Comparison of ENCODE assay signal across 12 mouse cellular contexts in genomic region chr4:107576742-107577141, GRCm38 (mm10).
DNase-seq lines count a peak whose midpoint lies in the region; ATAC-seq lines count a peak whose summit lies in the region.
"Had no signal": no experiment of that assay in that cellular context is flagged by ENCODE, and none has a peak within 500 bp of the region (broad histone marks: within the 10 kb centered on the region; RNA-seq: fewer than 3 reads in every experiment).

No protein-coding gene starts in this region.

- intact Hi-C loops in left cerebral cortex, postnatal 4 days (cut with DNase I): no loop called here

- no peaks in the 10 kb centered on the region for H3K27me3 ChIP-seq in hindbrain, embryonic 16.5 days (replicated peaks; ENCODE audit: control insufficient read depth, insufficient read depth, low read length)
- H3K27me3 ChIP-seq in hindbrain, embryonic 12.5 days: peaks cover 6% of the 10 kb centered on the region
- H3K27me3 ChIP-seq in kidney, embryonic 15.5 days: no peaks in the 10 kb centered on the region
- H3K27me3 ChIP-seq: lung, embryonic 15.5 days; neural tube, embryonic 12.5 days had no signal

- WGBS in hindbrain, embryonic 16.5 days: 40% methylated on average over 6 of the region's 6 CpGs
- WGBS in hindbrain, embryonic 12.5 days: 62% methylated on average over 6 of the region's 6 CpGs
- 51% methylated on average over 6 of the region's 6 CpGs for WGBS in kidney, embryonic 15.5 days

- H3K4me3 ChIP-seq in hindbrain, embryonic 16.5 days (ENCODE audit: low read length): no peak overlapping the region
- H3K4me3 ChIP-seq in hindbrain, embryonic 12.5 days: no peak overlapping the region
- no peak overlapping the region for H3K4me3 ChIP-seq in kidney, embryonic 15.5 days (replicated peaks)
- H3K4me3 ChIP-seq: lung, embryonic 15.5 days; neural tube, embryonic 12.5 days had no signal

- no peaks in the 10 kb centered on the region for H3K36me3 ChIP-seq in hindbrain, embryonic 16.5 days (ENCODE audit: control insufficient read depth, insufficient read depth, low read length)
- H3K36me3 ChIP-seq in hindbrain, embryonic 12.5 days: no peaks in the 10 kb centered on the region
- H3K36me3 ChIP-seq in kidney, embryonic 15.5 days: no peaks in the 10 kb centered on the region
- H3K36me3 ChIP-seq: lung, embryonic 15.5 days; neural tube, embryonic 12.5 days had no signal

- DNase-seq in adrenal gland, adult 2 months: peak; percentile 16
- DNase-seq in adrenal gland, postnatal 25 days: peak; percentile 64
- DNase-seq in left cerebral cortex, postnatal 4 days: peak; percentile 61
- DNase-seq: kidney, adult 11 months; spleen, adult 18-20 months; thymus, postnatal 25 days had no signal

- H3K9ac ChIP-seq in hindbrain, embryonic 16.5 days (ENCODE audit: low read depth, low read length): no peak overlapping the region
- no peak overlapping the region for H3K9ac ChIP-seq in hindbrain, embryonic 12.5 days
- no peak overlapping the region for H3K9ac ChIP-seq in kidney, embryonic 15.5 days
- H3K9ac ChIP-seq: lung, embryonic 15.5 days; neural tube, embryonic 12.5 days had no signal

- no peaks in the 10 kb centered on the region for H3K4me1 ChIP-seq in hindbrain, embryonic 16.5 days (ENCODE audit: control insufficient read depth, insufficient read depth, low read depth, low read length)
- peaks cover 5% of the 10 kb centered on the region; the same call in 1 of the 2 replicates for H3K4me1 ChIP-seq in hindbrain, embryonic 12.5 days
- 0 out of 2 replicates have a peak, but pooled peaks cover 3% of the 10 kb centered on the region for H3K4me1 ChIP-seq in kidney, embryonic 15.5 days
- H3K4me1 ChIP-seq: lung, embryonic 15.5 days had no signal

- no peak overlapping the region for H3K4me2 ChIP-seq in hindbrain, embryonic 16.5 days (ENCODE audit: low read length)
- no peak overlapping the region for H3K4me2 ChIP-seq in hindbrain, embryonic 12.5 days (replicated peaks)
- no peak overlapping the region for H3K4me2 ChIP-seq in kidney, embryonic 15.5 days
- H3K4me2 ChIP-seq: lung, embryonic 15.5 days; neural tube, embryonic 12.5 days had no signal

- H3K27ac ChIP-seq in hindbrain, embryonic 16.5 days (ENCODE audit: low read depth, low read length): no peak overlapping the region
- no peak overlapping the region for H3K27ac ChIP-seq in hindbrain, embryonic 12.5 days
- H3K27ac ChIP-seq in kidney, embryonic 15.5 days: no peak overlapping the region
- H3K27ac ChIP-seq: lung, embryonic 15.5 days; neural tube, embryonic 12.5 days had no signal

- H3K9me3 ChIP-seq in hindbrain, embryonic 16.5 days (ENCODE audit: control insufficient read depth, low read length): no peaks in the 10 kb centered on the region
- H3K9me3 ChIP-seq in hindbrain, embryonic 12.5 days (replicated peaks): no peaks in the 10 kb centered on the region
- H3K9me3 ChIP-seq in kidney, embryonic 15.5 days (replicated peaks): no peaks in the 10 kb centered on the region
- H3K9me3 ChIP-seq: lung, embryonic 15.5 days; neural tube, embryonic 12.5 days had no signal

- ATAC-seq in hindbrain, embryonic 16.5 days: peak; percentile 35; the same call in 1 of the 2 replicates
- ATAC-seq in hindbrain, embryonic 12.5 days (ENCODE audit: low FRiP score): no peak
- no peak for ATAC-seq in activated CD4-positive, CD25-positive, alpha-beta regulatory T cell, adult 4 months
- no peak for ATAC-seq in kidney, embryonic 15.5 days (replicated peaks; ENCODE audit: low FRiP score)
